Mouse (Mus musculus) central nervous system, embryonic 11.5 days (tissue): ENCODE measurements around the gene Gm49353. TPM values are rescaled to one million over a fixed set of nuclear protein-coding genes. Genes with fewer than 3 reads are reported as not detected.

ENCODE experiments used
- polyA plus RNA-seq: library from polyadenylated mRNA; depleted of rRNA; stranded (reverse); fragments of >200 nt; gene quantifications from 2 replicates; pipeline ENCODE4 v1.2.3, GENCODE M21; 2012; rRNA removed

Gene Gm49353
- polyA plus RNA-seq, result 1.3 and 3.6 TPM in 2 replicates

DNA sequence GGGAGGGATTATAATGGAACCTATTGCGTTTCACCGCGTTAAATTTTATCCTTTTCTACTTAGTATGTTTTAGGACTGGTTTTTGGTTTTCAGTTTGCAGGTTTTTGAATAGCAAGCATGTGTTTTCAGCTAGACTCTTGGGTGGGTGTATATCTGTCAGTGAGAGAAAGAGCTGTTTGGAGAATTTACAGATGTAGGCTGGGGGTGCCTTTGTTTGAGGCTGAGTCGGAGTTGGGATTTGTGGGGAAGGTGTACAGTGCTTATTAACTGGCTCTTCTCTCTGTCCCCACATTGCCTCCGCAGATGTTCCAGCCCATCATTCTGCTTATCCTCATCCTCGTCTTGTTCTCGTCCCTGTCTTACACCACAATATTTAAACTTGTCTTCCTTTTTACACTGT lies at the start of gene Gm49353:
Gene Gm49353 (plus strand): TSS at position 313 of the 400 bp plus-strand sequence.

DNA sequence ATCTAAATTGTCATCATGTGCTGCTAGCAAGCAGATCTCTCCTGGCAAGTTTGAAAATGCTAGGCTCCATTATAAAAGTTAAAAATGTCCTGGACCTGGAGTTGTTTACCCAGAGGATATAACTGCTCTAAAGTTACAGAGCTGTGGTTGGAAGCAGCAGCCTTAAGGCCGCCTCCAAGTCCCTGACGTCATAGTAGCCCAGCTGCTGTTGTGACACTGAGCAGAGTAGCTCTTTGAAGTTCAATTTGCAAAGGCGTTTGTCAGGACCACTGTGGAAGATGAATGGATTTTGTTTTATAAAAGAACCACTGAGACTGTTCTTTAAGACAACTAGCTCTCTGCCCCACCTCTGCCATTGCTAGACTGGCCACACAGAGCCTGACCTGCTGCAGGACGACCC lies 12.7 kb downstream of the Gm49353 start, which contains the start of gene 9330159F19Rik:
Gene 9330159F19Rik (plus strand): TSS at position 154 of the 400 bp plus-strand sequence.

Other genes starting within 250 kb of the Gm49353 start
- not detected in 2 replicates for gene 2310057J18Rik, start 212.7 kb upstream of the Gm49353 start, polyA plus RNA-seq
- gene Soga3, start 55.1 kb upstream of the Gm49353 start, polyA plus RNA-seq, result 25.6 and 46.8 TPM in 2 replicates
- 14.8 and 16.5 TPM in 2 replicates for gene 9330159F19Rik, start 12.7 kb downstream of the Gm49353 start, polyA plus RNA-seq
- gene Echdc1, start 114.2 kb downstream of the Gm49353 start, polyA plus RNA-seq, result 16.0 and 16.3 TPM in 2 replicates
- 83.2 and 85.7 TPM in 2 replicates for gene Rnf146, start 163.5 kb downstream of the Gm49353 start, polyA plus RNA-seq